Mouse (Mus musculus) intestine, embryonic 16.5 days (tissue): ENCODE results near the gene Tor1b. TPM values are rescaled to one million over a fixed set of nuclear protein-coding genes. Genes with fewer than 3 reads are reported as not detected.

Source experiments
- ATAC-seq: fragments of 200-750 bp; cut with Nextera tagmentation; 2 replicates; pipeline ENCODE4 v1.8.0; 2017; ENCODE audit warnings: moderate TSS enrichment, moderate library complexity
- H3K27ac ChIP-seq: fragments of 300-500 bp; sonication (generic); 2 replicates; pipeline ENCODE4 v1.5.1; 2014; ENCODE audit warnings: mild to moderate bottlenecking, low read length
- H3K27me3 ChIP-seq: fragments of 300-500 bp; sonication (generic); replicated peaks from 2 replicates; pipeline ENCODE4 v1.6.1; 2014; ENCODE audit warnings: low read length, control low read depth, mixed read lengths; ENCODE audit not compliant: control insufficient read depth, insufficient read depth
- H3K36me3 ChIP-seq: fragments of 300-500 bp; sonication (generic); 2 replicates; pipeline ENCODE4 v1.6.1; 2014; ENCODE audit warnings: low read length, control low read depth; ENCODE audit not compliant: control insufficient read depth, insufficient read depth
- H3K4me1 ChIP-seq: fragments of 300-500 bp; sonication (generic); 2 replicates; pipeline ENCODE4 v1.6.1; 2014; ENCODE audit warnings: low read length, control low read depth, mixed read lengths; ENCODE audit not compliant: control insufficient read depth, insufficient read depth
- H3K4me2 ChIP-seq: fragments of 300-500 bp; sonication (generic); 2 replicates; pipeline ENCODE4 v1.6.1; 2014; ENCODE audit warnings: low read depth, low read length, control low read depth
- H3K4me3 ChIP-seq: fragments of 300-500 bp; sonication (generic); 2 replicates; pipeline ENCODE4 v1.5.1; 2014; ENCODE audit warnings: mild to moderate bottlenecking, low read length
- H3K9ac ChIP-seq: fragments of 300-500 bp; sonication (generic); 2 replicates; pipeline ENCODE4 v1.6.1; 2014; ENCODE audit warnings: low read depth, low read length
- H3K9me3 ChIP-seq: fragments of 300-500 bp; sonication (generic); 2 replicates; pipeline ENCODE4 v1.6.1; 2016; ENCODE audit warnings: low read length, control low read depth; ENCODE audit not compliant: control insufficient read depth
- WGBS: fragments of 180-500 bp; shearing (Covaris S2); extraction: QIAGEN DNeasy Blood & Tissue Kit; methylation state at CpG from one replicate; pipeline ENCODE4 v1.1.7; 2014; 5-methylcytosine and 5-hydroxymethylcytosine counted together
- polyA plus RNA-seq: library from polyadenylated mRNA; unstranded; fragments of >200 nt; fragmentation: Nextera tagmentation; extraction: Ambion mirVana; gene quantifications from 2 replicates; pipeline ENCODE4 v1.2.1, GENCODE M21; 2015

Gene Tor1b
- polyA plus RNA-seq, 1 experiment from 2014 or later, result 21.7 TPM

GRCm38 (mm10) chr2:30994853-30995252 lies 42.1 kb downstream of the Tor1b start:
- no peaks in the 10 kb centered on the region for H3K27me3 ChIP-seq
- H3K9me3 ChIP-seq, result no peaks in the 10 kb centered on the region
- no peak overlapping the region for H3K4me2 ChIP-seq
- no peak overlapping the region for H3K27ac ChIP-seq
- no peaks in the 10 kb centered on the region for H3K4me1 ChIP-seq
- WGBS, result 95% methylated on average over 4 of the region's 4 CpGs
- no peak overlapping the region for H3K4me3 ChIP-seq
- no peaks in the 10 kb centered on the region for H3K36me3 ChIP-seq
- H3K9ac ChIP-seq, result no peak overlapping the region
- ATAC-seq, result no peak

DNA sequence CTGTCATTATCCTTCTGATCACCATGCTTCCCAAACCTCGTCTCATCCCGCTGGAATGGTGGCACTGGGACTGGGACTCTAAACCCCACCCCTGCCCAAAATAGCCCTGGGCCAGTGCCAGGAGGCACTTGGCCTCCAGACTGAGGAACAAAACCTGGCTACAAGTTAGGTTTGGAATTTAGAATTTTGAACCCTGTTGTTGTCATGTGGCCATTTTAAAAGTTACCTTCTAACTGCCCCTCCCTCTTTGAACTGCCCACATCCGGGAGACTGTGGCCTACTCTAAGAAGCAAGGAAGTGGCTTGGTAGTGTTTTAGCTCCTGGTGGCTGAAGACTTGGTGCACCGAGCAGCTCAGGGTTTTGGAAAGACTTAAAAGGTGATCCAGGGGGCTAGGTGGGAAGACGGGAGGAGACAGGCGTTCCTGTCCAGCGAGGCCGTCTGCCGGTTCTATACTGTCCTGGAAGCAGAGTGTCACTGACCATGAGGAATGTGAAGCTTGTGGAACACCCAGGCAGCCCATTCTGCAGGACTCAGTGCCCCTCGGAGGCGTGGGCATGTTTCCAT lies 42.8 kb downstream of the Tor1b start:
- WGBS, result 81% methylated on average over 11 of the region's 11 CpGs
- Histone ChIP-seq H3K4me2 (no peak overlapping the region), H3K4me3 (no peak overlapping the region), H3K27ac (no peak overlapping the region), H3K36me3 (no peaks in the 10 kb centered on the region), H3K4me1 (no peaks in the 10 kb centered on the region), H3K9ac (no peak overlapping the region), H3K9me3 (no peaks in the 10 kb centered on the region), H3K27me3 (no peaks in the 10 kb centered on the region)
- no peak for ATAC-seq

- ATAC-seq, result no peak
- no peak overlapping the region for H3K27ac ChIP-seq
- H3K9me3 ChIP-seq, result no peaks in the 10 kb centered on the region
- H3K9ac ChIP-seq, result no peak overlapping the region
- H3K4me2 ChIP-seq, result no peak overlapping the region
- 56% methylated on average over 8 of the region's 8 CpGs for WGBS
- H3K36me3 ChIP-seq, result no peaks in the 10 kb centered on the region
- H3K4me3 ChIP-seq, result no peak overlapping the region
- no peaks in the 10 kb centered on the region for H3K4me1 ChIP-seq
- no peaks in the 10 kb centered on the region for H3K27me3 ChIP-seq
Measured at GRCm38 (mm10) chr2:30998443-30999260, 45.9 kb downstream of the Tor1b start.

DNA sequence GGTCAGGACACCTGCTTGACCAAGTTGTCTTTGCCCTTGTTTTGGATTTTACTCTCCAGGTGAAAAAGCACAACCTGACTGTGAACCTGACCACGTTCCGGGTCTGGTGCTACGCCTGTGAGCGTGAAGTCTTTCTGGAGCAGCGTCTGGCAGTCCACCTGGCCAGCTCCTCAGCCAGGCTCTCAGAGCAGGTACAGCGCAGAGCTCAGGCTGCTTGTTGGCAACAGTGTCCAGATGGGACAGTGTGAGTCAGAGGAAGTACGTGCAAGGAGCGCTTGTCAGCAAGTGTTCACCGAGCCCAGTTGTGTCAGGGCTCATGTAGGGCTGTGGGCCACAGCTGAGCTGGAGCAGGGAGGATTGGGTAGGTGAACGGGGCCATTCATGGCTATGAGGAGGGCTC lies 50.1 kb downstream of the Tor1b start:
- Histone ChIP-seq H3K4me3 (no peak overlapping the region), H3K36me3 (0 out of 2 replicates have a peak, but pooled peaks cover 5% of the 10 kb centered on the region), H3K4me1 (no peaks in the 10 kb centered on the region), H3K4me2 (no peak overlapping the region), H3K9me3 (no peaks in the 10 kb centered on the region), H3K27me3 (no peaks in the 10 kb centered on the region), H3K27ac (no peak overlapping the region), H3K9ac (no peak overlapping the region)
- no peak for ATAC-seq
- WGBS, result 95% methylated on average over 10 of the region's 10 CpGs

GRCm38 (mm10) chr2:31005453-31005852 lies 52.7 kb downstream of the Tor1b start:
- no peak overlapping the region for H3K4me2 ChIP-seq
- no peak overlapping the region for H3K9ac ChIP-seq
- 80% methylated on average over 2 of the region's 2 CpGs for WGBS
- no peak overlapping the region for H3K4me3 ChIP-seq
- no peaks in the 10 kb centered on the region for H3K9me3 ChIP-seq
- no peaks in the 10 kb centered on the region for H3K4me1 ChIP-seq
- no peak for ATAC-seq
- H3K27ac ChIP-seq, result no peak overlapping the region
- no peaks in the 10 kb centered on the region for H3K27me3 ChIP-seq
- 0 out of 2 replicates have a peak, but pooled peaks cover 7% of the 10 kb centered on the region for H3K36me3 ChIP-seq

DNA sequence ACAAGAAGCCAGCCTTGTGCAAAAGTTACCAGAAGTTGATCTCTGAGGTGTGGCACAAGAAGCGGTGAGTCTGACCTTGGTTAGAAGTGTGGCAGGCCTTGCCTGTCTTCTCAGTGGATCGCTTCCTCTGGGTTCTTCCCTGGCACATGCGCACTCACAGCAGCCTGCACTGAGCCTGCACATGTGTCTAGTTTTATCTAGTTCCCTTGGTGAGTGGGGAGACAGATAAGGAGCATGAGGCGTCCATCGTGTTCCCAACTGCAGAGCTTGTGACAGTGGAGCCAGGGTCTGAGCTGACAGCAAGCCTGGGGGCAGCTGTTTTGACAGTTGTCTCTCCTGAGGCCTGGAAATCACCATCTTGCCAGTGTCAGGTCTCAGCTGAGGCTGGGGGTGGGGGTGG lies 53.7 kb downstream of the Tor1b start:
- no peak overlapping the region for H3K4me3 ChIP-seq
- ATAC-seq, result peak; percentile 59; the same call in 1 of the 2 replicates
- 0 out of 2 replicates have a peak, but pooled peaks cover 12% of the 10 kb centered on the region for H3K36me3 ChIP-seq
- 73% methylated on average over 5 of the region's 5 CpGs for WGBS
- no peak overlapping the region for H3K27ac ChIP-seq
- no peaks in the 10 kb centered on the region for H3K9me3 ChIP-seq
- no peak overlapping the region for H3K4me2 ChIP-seq
- no peaks in the 10 kb centered on the region for H3K27me3 ChIP-seq
- H3K9ac ChIP-seq, result no peak overlapping the region
- H3K4me1 ChIP-seq, result no peaks in the 10 kb centered on the region

DNA sequence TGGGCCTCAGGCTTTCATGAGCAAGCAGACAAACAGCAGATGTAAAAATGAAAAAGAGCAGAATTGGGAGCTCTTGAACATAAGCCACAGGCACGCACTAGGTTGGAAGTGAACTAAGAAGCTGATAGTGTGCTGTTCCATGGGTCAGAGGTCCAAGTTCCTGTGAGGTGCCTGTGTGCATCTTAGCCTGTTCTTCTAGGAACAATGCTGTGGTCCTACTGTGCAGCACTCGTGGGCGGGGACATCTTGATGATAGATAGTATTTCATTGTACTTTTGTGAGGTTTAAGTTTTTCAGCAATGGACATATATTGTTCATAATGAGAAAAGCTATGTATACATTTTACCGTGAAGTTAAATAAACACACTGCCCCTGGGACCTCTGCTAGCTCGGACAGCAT lies 54.4 kb downstream of the Tor1b start:
- 0 out of 2 replicates have a peak, but pooled peaks cover 12% of the 10 kb centered on the region for H3K36me3 ChIP-seq
- no peak overlapping the region for H3K4me2 ChIP-seq
- 59% methylated on average over 5 of the region's 5 CpGs for WGBS
- no peaks in the 10 kb centered on the region for H3K27me3 ChIP-seq
- H3K9me3 ChIP-seq, result no peaks in the 10 kb centered on the region
- H3K27ac ChIP-seq, result no peak overlapping the region
- no peak overlapping the region for H3K4me3 ChIP-seq
- ATAC-seq, result no peak
- no peak overlapping the region for H3K9ac ChIP-seq
- no peaks in the 10 kb centered on the region for H3K4me1 ChIP-seq

Other genes with a start within 250 kb of the Tor1b start
- 0.99 and 1.2 TPM in 2 replicates for gene 1700001O22Rik, start 149.3 kb upstream of the Tor1b start, polyA plus RNA-seq
- gene Ntmt1, start 145.1 kb upstream of the Tor1b start, polyA plus RNA-seq, result 76.3 and 87.4 TPM in 2 replicates
- 24.0 and 24.5 TPM in 2 replicates for gene Asb6, start 122.6 kb upstream of the Tor1b start, polyA plus RNA-seq
- gene Prrx2, start 118.0 kb upstream of the Tor1b start, polyA plus RNA-seq, result 1.6 and 1.9 TPM in 2 replicates
- gene Ptges, start 23.1 kb upstream of the Tor1b start, polyA plus RNA-seq, result 3.9 and 4.0 TPM in 2 replicates
- gene Tor1a, start 15.0 kb downstream of the Tor1b start, polyA plus RNA-seq, result 85.1 and 87.2 TPM in 2 replicates
- 48.5 and 50.5 TPM in 2 replicates for gene BC005624, start 29.2 kb downstream of the Tor1b start, polyA plus RNA-seq
- gene Usp20, start 29.3 kb downstream of the Tor1b start, polyA plus RNA-seq, result 13.7 and 14.5 TPM in 2 replicates
- 19.0 and 21.1 TPM in 2 replicates for gene Fnbp1, start 189.0 kb downstream of the Tor1b start, polyA plus RNA-seq
- 30.4 and 32.5 TPM in 2 replicates for gene Gpr107, start 199.4 kb downstream of the Tor1b start, polyA plus RNA-seq